Mouse (Mus musculus) left cerebral cortex, postnatal 25 days (tissue): ENCODE data around the gene Nxnl1. TPM values are rescaled to one million over a fixed set of nuclear protein-coding genes. Genes with fewer than 3 reads are reported as not detected.

Experiments used
- DNase-seq, 2 experiments: peaks; one replicate each; pipeline ENCODE4 v3.0.0; 2022; ENCODE audit warnings: low spot score in 2 of 2, mixed read lengths in 1 of 2
- intact Hi-C: fragments of 180-260 bp; cut with DNase I; formaldehyde crosslinking; loops from one replicate; pipeline ENCODE4 v1.15.1; 2025
- total RNA-seq, 2 experiments: library from RNA; stranded (reverse); gene quantifications; 2 replicates each; pipeline ENCODE4 v1.2.3; 2021

Nxnl1 gene
- total RNA-seq: under 1 TPM in 1 of 2 experiments, not detected in 1; 0.16 TPM

GRCm38 (mm10) chr8:71566501-71566900 is at the start of gene Nxnl1:
Gene Nxnl1 (minus strand): TSS chr8:71566601.
- intact Hi-C loops: no loop called here
- DNase-seq: no peak

DNA sequence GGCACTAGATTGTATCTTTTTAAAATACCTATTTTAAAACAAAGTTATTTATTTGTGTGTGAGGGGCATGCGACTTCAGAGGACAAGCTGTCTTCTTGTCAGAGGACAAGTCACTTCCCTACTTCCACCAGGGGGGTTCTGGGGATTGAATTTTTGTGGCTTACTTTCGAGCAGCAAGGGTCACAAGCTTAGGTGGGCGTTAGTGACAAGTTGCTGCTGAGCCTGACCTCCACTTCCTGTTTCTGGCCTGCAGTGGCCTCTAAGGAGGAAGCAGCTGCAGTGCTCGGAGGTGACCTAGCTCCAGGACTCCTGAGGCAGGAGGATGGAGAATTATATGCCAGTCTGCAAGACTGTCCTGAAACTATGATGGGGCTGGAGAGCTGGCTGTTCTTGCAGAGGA is 47.0 kb upstream of the Nxnl1 start:
- intact Hi-C loops: no loop called here
- DNase-seq: no peak

GRCm38 (mm10) chr8:71612141-71612540 is 45.7 kb upstream of the Nxnl1 start:
- intact Hi-C loops: no loop called here
- DNase-seq: no peak

GRCm38 (mm10) chr8:71610822-71611651 is 44.6 kb upstream of the Nxnl1 start, which contains the start of gene Colgalt1:
Gene Colgalt1 (plus strand): TSS chr8:71610998.
- DNase-seq: peak; percentile 97 to 100
- intact Hi-C loops: no loop called here

DNA sequence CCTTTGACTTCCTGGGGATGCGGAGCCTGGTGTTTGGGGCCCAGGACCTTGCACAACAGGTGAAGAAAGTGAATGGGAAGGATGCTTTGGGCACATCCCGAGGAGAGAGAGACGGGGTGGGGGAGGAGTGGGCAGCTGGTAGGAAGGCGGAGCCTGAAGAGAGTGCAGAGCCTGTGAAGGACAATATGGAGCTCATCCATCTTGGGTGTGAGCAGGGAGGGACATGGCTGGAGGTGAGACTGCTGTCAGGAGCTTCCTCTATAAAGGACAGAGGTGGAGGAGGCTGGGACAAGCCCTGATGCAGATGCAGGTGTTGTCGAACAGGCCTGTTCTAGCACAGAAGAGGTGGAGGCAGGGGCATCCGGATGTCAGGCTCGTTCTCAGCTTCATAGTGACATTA is 37.6 kb upstream of the Nxnl1 start:
- DNase-seq: no peak
- intact Hi-C loops: no loop called here

DNA sequence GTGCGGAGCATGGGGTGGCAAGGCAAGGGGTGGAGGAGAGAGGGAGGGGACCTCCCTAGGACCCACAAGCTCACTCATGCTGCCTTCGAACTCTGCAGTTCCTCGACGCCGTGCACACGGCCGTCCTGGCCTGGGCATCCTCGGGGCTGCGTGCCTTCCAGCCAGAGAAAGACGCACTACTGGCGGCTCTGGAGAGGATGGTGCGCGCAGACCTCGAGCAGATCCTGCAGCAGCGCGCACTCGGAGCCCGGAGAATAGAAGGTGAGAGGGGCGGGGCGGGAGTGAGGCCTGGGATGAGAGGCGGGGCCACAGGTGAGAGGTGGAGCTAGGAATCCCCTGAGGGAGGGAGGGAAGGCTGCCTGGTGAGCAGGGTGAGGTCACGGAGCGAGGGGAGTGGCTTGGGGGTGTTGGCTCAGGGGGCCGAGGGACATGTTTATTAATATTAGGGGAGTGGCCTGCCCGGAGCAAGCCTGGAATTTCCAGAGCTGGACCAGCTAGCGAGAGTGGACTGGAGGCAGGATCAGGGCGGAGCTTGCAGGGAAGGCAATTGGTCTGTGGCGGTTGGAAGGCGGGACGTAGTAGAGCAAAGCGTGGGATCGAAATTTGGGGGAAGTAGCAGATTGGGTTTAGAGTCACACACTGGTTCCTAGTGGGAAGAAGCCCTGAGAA is 36.4 kb upstream of the Nxnl1 start:
- DNase-seq: peak in 1 of 2 experiments; percentile 54
- intact Hi-C loops: no loop called here

GRCm38 (mm10) chr8:71601939-71602665 is 35.7 kb upstream of the Nxnl1 start:
- intact Hi-C loops: no loop called here
- no peak for DNase-seq

DNA sequence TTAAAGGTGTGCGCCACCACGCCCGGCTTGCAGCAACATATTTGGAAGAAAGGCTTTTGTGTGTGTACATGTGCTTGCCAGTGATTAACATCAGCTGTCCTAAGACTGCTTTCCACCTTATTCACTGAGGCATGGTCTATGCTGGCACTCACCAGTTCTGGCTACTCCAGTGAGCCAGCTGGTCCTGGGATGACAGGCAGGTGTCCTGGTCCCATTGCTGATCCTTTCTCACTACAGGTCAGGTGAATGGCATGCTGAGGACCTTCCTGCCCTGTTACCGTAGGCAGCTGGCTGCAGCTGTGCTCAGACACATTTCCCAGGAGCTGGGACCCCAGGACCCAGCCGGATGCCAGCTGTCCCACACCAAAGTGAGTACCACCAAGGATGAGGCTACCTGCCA is 32.4 kb upstream of the Nxnl1 start:
- intact Hi-C loops: loop anchor here (5.0 kb wide), 1 partner anchor 157 kb away; no protein-coding TSS in a partner anchor
- DNase-seq: no peak

DNA sequence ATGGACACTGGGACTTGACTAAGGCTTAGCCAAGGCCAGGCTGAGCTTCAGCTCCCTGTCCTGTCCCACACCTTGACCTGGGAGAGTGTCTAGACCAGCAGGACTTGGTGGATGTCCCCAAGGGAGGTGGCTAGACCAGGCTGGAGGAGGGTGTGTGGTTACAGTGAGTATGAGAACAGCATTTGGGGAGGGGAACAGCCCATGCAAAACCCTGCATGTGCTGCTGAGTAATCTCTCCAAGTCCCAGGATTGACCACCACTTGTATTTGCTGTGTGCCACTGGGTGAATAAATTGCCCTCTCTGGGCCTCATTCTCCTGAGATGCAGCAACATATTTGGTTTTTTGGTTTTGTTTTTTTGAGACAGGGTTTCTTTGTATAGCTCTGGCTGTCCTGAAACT is 32.0 kb upstream of the Nxnl1 start:
- no peak for DNase-seq
- intact Hi-C loops: loop anchor here (5.0 kb wide), 1 partner anchor 156 kb away; no protein-coding TSS in a partner anchor

GRCm38 (mm10) chr8:71597451-71597850 is 31.1 kb upstream of the Nxnl1 start, which contains the start of gene Fam129c:
Gene Fam129c (plus strand): TSS chr8:71597648.
- intact Hi-C loops: loop anchor here (5.0 kb wide), 1 partner anchor 155 kb away; no protein-coding TSS in a partner anchor
- DNase-seq: no peak

DNA sequence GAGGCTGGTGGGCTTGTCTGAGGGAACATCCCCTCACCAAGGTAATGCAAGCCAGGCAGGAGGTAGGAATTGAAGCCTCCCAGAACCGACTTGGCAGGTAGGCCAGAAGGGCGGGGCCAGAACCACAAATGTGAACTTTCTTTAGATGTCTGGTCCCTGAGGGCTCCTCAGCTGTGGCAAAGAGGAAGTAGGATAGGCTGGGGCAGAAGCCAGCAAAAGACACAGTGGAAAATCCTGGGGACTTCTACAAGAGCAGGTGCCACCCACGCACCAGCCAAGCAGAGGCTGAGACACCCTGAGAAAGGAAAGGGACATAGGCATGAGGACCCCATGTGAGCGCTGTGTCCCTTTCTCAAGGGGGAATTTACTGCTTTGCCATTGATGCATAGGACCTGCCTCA is 30.4 kb upstream of the Nxnl1 start:
- intact Hi-C loops: loop anchor here (1.0 to 5.0 kb wide), 2 partner anchors 35 to 154 kb away; no protein-coding TSS in a partner anchor

DNA sequence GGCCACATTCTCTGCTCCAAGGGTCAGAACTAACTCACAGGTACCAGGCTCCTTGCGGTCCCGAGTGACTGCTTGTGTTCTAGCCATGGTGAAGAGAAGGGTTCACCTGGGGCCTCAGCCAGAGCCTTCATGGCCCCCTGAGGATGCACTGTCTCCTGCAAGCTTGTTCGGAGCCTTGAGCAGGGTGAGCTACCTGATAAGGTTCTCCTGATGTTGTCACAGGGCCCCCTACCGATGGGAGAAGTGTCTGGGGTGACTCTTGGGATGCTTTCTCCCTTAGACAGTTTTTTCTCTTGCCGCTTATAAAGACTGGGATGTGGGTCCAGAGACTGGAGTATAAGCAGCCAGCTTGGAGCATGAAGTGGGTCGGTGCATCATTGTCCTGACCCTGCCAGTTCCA is 30.0 kb upstream of the Nxnl1 start:
- no peak for DNase-seq
- intact Hi-C loops: loop anchor here (1.0 to 5.0 kb wide), 2 partner anchors 35 to 154 kb away; no protein-coding TSS in a partner anchor

More for the DNA sequence above, 30.4 kb upstream of the Nxnl1 start:
- no peak for DNase-seq

DNA sequence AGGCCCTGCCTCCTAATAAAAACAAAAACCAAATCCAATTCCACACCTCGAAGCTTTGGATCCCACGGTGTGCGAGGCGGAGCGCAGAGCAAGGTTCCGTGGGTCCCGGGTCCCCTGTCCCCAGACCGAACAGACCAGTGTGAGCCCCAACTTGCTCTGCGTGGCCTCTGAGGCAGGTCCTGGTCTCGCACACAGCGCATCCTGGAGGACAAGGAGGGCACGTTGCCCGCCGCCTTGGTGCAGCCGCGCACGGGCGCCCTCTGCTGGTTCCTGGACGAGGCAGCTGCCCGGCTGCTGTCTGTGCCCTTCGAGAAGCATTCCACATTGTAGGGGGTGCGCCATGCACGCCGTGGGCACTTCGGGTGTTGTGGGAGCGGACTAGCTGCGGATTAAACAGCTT is 29.5 kb upstream of the Nxnl1 start:
- peak; percentile 88 to 91 for DNase-seq
- intact Hi-C loops: loop anchor here (1.0 to 5.0 kb wide), 2 partner anchors 35 to 154 kb away; no protein-coding TSS in a partner anchor

GRCm38 (mm10) chr8:71594324-71594722 is 27.9 kb upstream of the Nxnl1 start:
- no peak for DNase-seq

DNA sequence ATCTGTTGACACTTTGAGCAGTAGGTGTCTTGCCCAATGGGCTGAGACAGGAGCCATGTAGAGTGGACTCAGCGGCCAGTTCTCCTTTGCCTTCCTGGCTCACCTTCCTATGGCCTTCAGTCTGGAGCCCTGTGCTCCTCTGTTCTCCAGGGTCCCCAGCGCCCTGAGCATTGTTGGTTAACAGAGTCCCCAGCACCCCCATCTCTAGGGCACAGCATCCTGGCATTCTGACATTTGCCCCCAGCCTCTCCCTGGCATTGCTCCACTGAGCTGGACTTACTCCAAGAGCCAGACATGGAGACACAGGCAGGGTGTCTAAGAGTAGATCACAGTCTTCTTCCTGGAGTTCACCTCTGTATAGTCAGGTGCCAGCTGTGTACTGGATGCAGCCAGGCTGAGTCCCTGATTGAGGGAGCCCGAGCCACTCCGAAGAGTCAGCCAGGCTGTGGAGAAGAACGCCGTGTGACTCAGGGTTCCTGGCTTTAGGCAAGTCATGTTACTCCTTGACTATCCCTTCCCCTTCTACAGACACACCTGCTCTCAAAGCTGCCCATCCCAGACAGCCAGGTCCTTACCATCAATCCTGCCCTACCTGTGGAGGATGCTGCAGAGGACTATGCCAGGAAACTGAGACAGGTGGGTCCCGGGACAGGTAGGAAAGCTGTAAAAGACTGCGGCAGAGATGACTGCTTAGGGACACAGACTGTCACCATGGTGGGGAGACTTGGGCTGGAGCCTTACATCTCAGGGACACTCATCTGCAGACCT is 27.3 kb upstream of the Nxnl1 start:
- no peak for DNase-seq
- intact Hi-C loops: loop anchor here (2.0 kb wide), 1 partner anchor 25 kb away; the partner anchor contains the start of gene Slc27a1

More at GRCm38 (mm10) chr8:71594324-71594722, 27.9 kb upstream of the Nxnl1 start:
- intact Hi-C loops: no loop called here

GRCm38 (mm10) chr8:71592374-71593170 is 26.2 kb upstream of the Nxnl1 start:
- DNase-seq: peak; percentile 92 to 94
- intact Hi-C loops: loop anchor here (2.0 kb wide), 1 partner anchor 24 kb away; the partner anchor contains the start of gene Slc27a1

DNA sequence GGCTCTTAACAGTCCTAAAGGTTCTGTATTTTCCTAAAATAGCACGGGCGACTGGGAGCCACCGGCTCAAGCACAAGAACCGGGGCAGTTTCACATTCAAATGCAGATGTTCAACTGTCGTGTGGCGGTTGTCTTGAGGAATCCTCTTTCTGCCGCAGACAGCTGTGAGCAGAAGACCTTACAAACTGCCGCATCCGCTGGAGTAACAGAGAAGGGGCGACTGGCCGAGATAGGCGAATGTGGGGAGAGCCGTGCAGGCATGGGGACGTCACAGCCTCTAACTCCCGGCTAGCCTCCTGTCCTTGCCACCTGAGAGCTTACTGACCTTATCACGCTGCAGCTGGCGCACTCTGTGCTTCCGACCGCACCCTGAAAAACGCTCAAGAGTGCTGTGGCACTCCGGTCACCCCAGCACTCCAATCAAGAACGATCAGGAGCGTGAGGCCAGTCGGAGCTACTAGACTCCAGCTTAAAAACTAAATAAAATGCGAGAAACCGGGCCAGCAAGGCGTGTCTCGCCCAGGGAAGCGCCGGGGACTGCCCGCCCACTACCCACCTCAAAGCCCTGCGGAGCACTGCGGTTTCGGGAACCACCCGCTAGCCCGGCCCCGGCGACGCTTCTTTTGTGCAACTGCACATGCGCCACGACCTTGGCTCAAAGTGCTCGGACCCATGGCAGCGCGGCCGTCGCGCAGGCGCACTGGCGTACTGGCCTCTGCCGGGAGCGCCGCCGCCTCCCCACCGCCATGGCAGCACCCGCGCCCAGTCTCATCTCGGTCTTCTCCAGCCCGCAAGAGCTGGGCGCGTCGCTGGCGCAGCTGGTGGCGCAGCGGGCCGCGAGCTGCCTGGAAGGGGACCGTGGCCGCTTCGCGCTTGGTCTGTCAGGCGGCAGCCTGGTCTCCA is 25.3 kb upstream of the Nxnl1 start, which contains the start of gene Pgls:
TSS of gene Pgls (plus strand) at position 706 of the 903 bp plus-strand sequence.
- intact Hi-C loops: loop anchor here (2.0 kb wide), 1 partner anchor 23 kb away; the partner anchor contains the start of gene Slc27a1
- peak; percentile 98 for DNase-seq
